Mouse (Mus musculus) liver, adult 2 months (tissue): Measurements from ENCODE around the gene Nsmf.

Source experiments
- CTCF ChIP-seq: fragments of 200-500 bp; IDR thresholded peaks from 2 replicates; pipeline ENCODE4 v1.5.1; 2011; ENCODE audit warnings: low read depth, low read length, control low read depth
- POLR2A ChIP-seq: fragments of 200-500 bp; IDR thresholded peaks from 2 replicates; pipeline ENCODE4 v1.6.1; 2011; ENCODE audit warnings: low read length, control low read depth; ENCODE audit not compliant: insufficient read depth; ENCODE audit errors: extremely low read depth

GRCm38 (mm10) chr2:25034994-25035393 lies 19.2 kb upstream of the Nsmf start:
- TF ChIP-seq POLR2A (no peak), CTCF (no peak)
